Mouse (Mus musculus) adrenal gland (tissue): ENCODE data around the gene Fnbp1.

Experiments
- intact Hi-C: fragments of 180-260 bp; cut with DNase I; formaldehyde crosslinking; loops from one replicate; pipeline ENCODE4 v1.15.1; 2025

Gene Fnbp1

GRCm38 (mm10) chr2:31127219-31127618 lies 14.6 kb downstream of the Fnbp1 start:
- intact Hi-C loops: no loop called here

- intact Hi-C loops: no loop called here
These were observed 15.8 kb downstream of the Fnbp1 start for GRCm38 (mm10) chr2:31126048-31126447.

GRCm38 (mm10) chr2:31125156-31125555 lies 16.7 kb downstream of the Fnbp1 start:
- intact Hi-C loops: no loop called here

- intact Hi-C loops: no loop called here
These were observed 17.1 kb downstream of the Fnbp1 start for GRCm38 (mm10) chr2:31124694-31125093.

- intact Hi-C loops: no loop called here
These were observed 18.3 kb downstream of the Fnbp1 start for GRCm38 (mm10) chr2:31123493-31123892.

GRCm38 (mm10) chr2:31122806-31123205 lies 19.0 kb downstream of the Fnbp1 start:
- intact Hi-C loops: no loop called here

GRCm38 (mm10) chr2:31121131-31121693 lies 20.6 kb downstream of the Fnbp1 start:
- intact Hi-C loops: no loop called here

- intact Hi-C loops: no loop called here
These were observed 22.0 kb downstream of the Fnbp1 start for GRCm38 (mm10) chr2:31119795-31120194.

GRCm38 (mm10) chr2:31118639-31119380 lies 23.0 kb downstream of the Fnbp1 start:
- intact Hi-C loops: no loop called here

- intact Hi-C loops: no loop called here
These were observed 23.6 kb downstream of the Fnbp1 start for GRCm38 (mm10) chr2:31118211-31118610.

- intact Hi-C loops: no loop called here
These were observed 25.7 kb downstream of the Fnbp1 start for GRCm38 (mm10) chr2:31115943-31116731.

- intact Hi-C loops: no loop called here
These were observed 26.5 kb downstream of the Fnbp1 start for GRCm38 (mm10) chr2:31115091-31115942.

- intact Hi-C loops: no loop called here
These were observed 27.6 kb downstream of the Fnbp1 start for GRCm38 (mm10) chr2:31114205-31114604.

GRCm38 (mm10) chr2:31111685-31112084 lies 30.1 kb downstream of the Fnbp1 start:
- intact Hi-C loops: no loop called here

GRCm38 (mm10) chr2:31109960-31110548 lies 31.8 kb downstream of the Fnbp1 start:
- intact Hi-C loops: no loop called here

GRCm38 (mm10) chr2:31108186-31108585 lies 33.6 kb downstream of the Fnbp1 start:
- intact Hi-C loops: no loop called here

GRCm38 (mm10) chr2:31106621-31107320 lies 35.0 kb downstream of the Fnbp1 start:
- intact Hi-C loops: no loop called here

- intact Hi-C loops: no loop called here
These were observed 35.8 kb downstream of the Fnbp1 start for GRCm38 (mm10) chr2:31106004-31106403.

GRCm38 (mm10) chr2:31105279-31105678 lies 36.5 kb downstream of the Fnbp1 start:
- intact Hi-C loops: no loop called here

GRCm38 (mm10) chr2:31103321-31103720 lies 38.5 kb downstream of the Fnbp1 start:
- intact Hi-C loops: no loop called here
